Mouse (Mus musculus) cerebellum, adult 9-10 months (tissue): ENCODE measurements at regions not wholly inside any gene's neighbourhood (a gene's known extent, or its start where the extent isn't known, plus 50 kb on each side); places are given as distances from the start of the nearest gene placed in this dataset.
"Not testable (repeated sequence)": the region's sequence is repeated elsewhere in the genome, so short reads cannot be mapped to it uniquely, and the experiment has no call there.

Experiments
- DNase-seq: peaks from one replicate; pipeline ENCODE4 v3.0.0; 2022

GRCm38 (mm10) chr4:131435222-131435621 lies 402.9 kb downstream of the Ptpru start:
- DNase-seq = no peak

GRCm38 (mm10) chr4:131438403-131438802 lies 399.7 kb downstream of the Ptpru start:
- no peak for DNase-seq

- no peak for DNase-seq
Observed at GRCm38 (mm10) chr4:131438883-131439282, 399.2 kb downstream of the Ptpru start.

- DNase-seq = no peak
Observed at GRCm38 (mm10) chr4:131440845-131441244, 397.2 kb downstream of the Ptpru start.

- no peak for DNase-seq
Observed at GRCm38 (mm10) chr4:131443518-131443917, 394.6 kb downstream of the Ptpru start.

GRCm38 (mm10) chr4:131450296-131450695 lies 387.8 kb downstream of the Ptpru start:
- not testable (repeated sequence) for DNase-seq

GRCm38 (mm10) chr4:131457551-131457950 lies 380.5 kb downstream of the Ptpru start:
- DNase-seq = no peak

GRCm38 (mm10) chr4:131459746-131460145 lies 378.3 kb downstream of the Ptpru start:
- DNase-seq = no peak

GRCm38 (mm10) chr4:131461312-131461711 lies 376.8 kb downstream of the Ptpru start:
- DNase-seq = no peak

GRCm38 (mm10) chr4:131461728-131462127 lies 376.4 kb downstream of the Ptpru start:
- no peak for DNase-seq

- DNase-seq = no peak
Observed at GRCm38 (mm10) chr4:131475023-131475422, 363.1 kb downstream of the Ptpru start.

GRCm38 (mm10) chr4:131478923-131479322 lies 359.2 kb downstream of the Ptpru start:
- no peak for DNase-seq

- DNase-seq = no peak
Observed at GRCm38 (mm10) chr4:131483958-131484605, 354.0 kb downstream of the Ptpru start.

- DNase-seq = peak; percentile 26
Observed at GRCm38 (mm10) chr4:131484607-131485111, 353.4 kb downstream of the Ptpru start.

- no peak for DNase-seq
Observed at GRCm38 (mm10) chr4:131485126-131485825, 352.8 kb downstream of the Ptpru start.

- DNase-seq = peak; percentile 90
Observed at GRCm38 (mm10) chr4:131486821-131487220, 351.3 kb downstream of the Ptpru start.

- DNase-seq = peak; percentile 73
Observed at GRCm38 (mm10) chr4:131488246-131488645, 349.8 kb downstream of the Ptpru start.

- no peak for DNase-seq
Observed at GRCm38 (mm10) chr4:131489056-131489455, 349.0 kb downstream of the Ptpru start.

- no peak for DNase-seq
Observed at GRCm38 (mm10) chr4:131491960-131492359, 346.1 kb downstream of the Ptpru start.

- no peak for DNase-seq
Observed at GRCm38 (mm10) chr4:131493726-131494125, 344.4 kb downstream of the Ptpru start.

GRCm38 (mm10) chr4:131496900-131497299 lies 341.2 kb downstream of the Ptpru start:
- DNase-seq = no peak

GRCm38 (mm10) chr4:131500928-131501650 lies 337.0 kb downstream of the Ptpru start:
- DNase-seq = no peak

- no peak for DNase-seq
Observed at GRCm38 (mm10) chr4:131508154-131508553, 329.9 kb downstream of the Ptpru start.

- DNase-seq = no peak
Observed at GRCm38 (mm10) chr4:131511586-131511985, 326.5 kb downstream of the Ptpru start.
